Mouse (Mus musculus) liver, embryonic 11.5 days (tissue): ENCODE data around the gene Cib2. TPM values are rescaled to one million over a fixed set of nuclear protein-coding genes. Genes with fewer than 3 reads are reported as not detected.

Experiments used
- ATAC-seq: fragments of 200-750 bp; cut with Nextera tagmentation; replicated peaks from 2 replicates; pipeline ENCODE4 v1.8.0; 2017; ENCODE audit warnings: moderate number of reproducible peaks, mild to moderate bottlenecking, moderate TSS enrichment, moderate library complexity; ENCODE audit not compliant: low FRiP score
- DNase-seq: peaks from one replicate; pipeline ENCODE4 v3.0.0-alpha.2; 2017; ENCODE audit warnings: low spot score
- H3K27ac ChIP-seq: fragments of 300-500 bp; sonication (generic); 2 replicates; pipeline ENCODE4 v1.5.1; 2014; ENCODE audit warnings: mild to moderate bottlenecking, low read depth, low read length, control low read depth
- H3K27me3 ChIP-seq: fragments of 300-500 bp; sonication (generic); replicated peaks from 2 replicates; pipeline ENCODE4 v1.6.1; 2014; ENCODE audit warnings: low read length, mixed read lengths; ENCODE audit not compliant: control insufficient read depth, insufficient read depth
- H3K36me3 ChIP-seq: fragments of 300-500 bp; sonication (generic); 2 replicates; pipeline ENCODE4 v1.6.1; 2014; ENCODE audit warnings: mild to moderate bottlenecking, low read length, moderate library complexity, mixed read lengths; ENCODE audit not compliant: control insufficient read depth, insufficient read depth
- H3K4me1 ChIP-seq: fragments of 300-500 bp; sonication (generic); replicated peaks from 2 replicates; pipeline ENCODE4 v1.6.1; 2014; ENCODE audit warnings: low read length, mixed read lengths; ENCODE audit not compliant: control insufficient read depth, insufficient read depth
- H3K4me2 ChIP-seq: fragments of 300-500 bp; sonication (generic); 2 replicates; pipeline ENCODE4 v1.6.1; 2014; ENCODE audit warnings: mild to moderate bottlenecking, control low read depth, moderate library complexity
- H3K4me3 ChIP-seq: fragments of 300-500 bp; sonication (generic); 2 replicates; pipeline ENCODE4 v1.5.1; 2014; ENCODE audit warnings: low read depth, low read length, control low read depth
- H3K9ac ChIP-seq: fragments of 300-500 bp; sonication (generic); 2 replicates; pipeline ENCODE4 v1.6.1; 2014; ENCODE audit warnings: low read depth, low read length, control low read depth
- H3K9me3 ChIP-seq: fragments of 300-500 bp; sonication (generic); 2 replicates; pipeline ENCODE4 v1.6.1; 2016; ENCODE audit warnings: low read length, inconsistent platforms, mixed read lengths; ENCODE audit not compliant: control insufficient read depth
- WGBS: fragments of 180-500 bp; shearing (Covaris S2); extraction: QIAGEN DNeasy Blood & Tissue Kit; methylation state at CpG from one replicate; pipeline ENCODE4 v1.1.7; 2014; 5-methylcytosine and 5-hydroxymethylcytosine counted together
- polyA plus RNA-seq: library from polyadenylated mRNA; unstranded; fragments of >200 nt; fragmentation: Nextera tagmentation; extraction: Ambion mirVana; gene quantifications from 2 replicates; pipeline ENCODE4 v1.2.1, GENCODE M21; 2014

Gene Cib2
- polyA plus RNA-seq, 1 experiment from 2014 or later, result 5.3 TPM

DNA sequence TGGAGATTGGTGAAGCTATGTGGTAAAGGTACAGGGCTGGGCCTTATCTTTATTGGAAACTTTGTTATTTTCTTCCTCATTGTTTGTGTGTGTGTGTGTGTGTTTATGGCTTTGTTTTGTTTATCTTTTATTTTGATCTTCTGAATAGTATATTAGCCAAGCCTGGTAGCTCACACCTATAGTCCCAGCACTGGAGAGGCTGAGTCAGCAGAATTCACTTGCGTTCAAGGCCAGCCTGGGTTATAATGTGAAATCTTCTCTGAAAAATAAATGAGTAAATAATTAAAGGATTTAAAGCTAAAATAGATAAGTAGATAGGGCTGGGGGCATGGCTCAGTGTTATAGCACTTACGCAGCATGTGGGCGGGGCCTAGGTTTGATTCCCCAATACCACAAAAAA, 21.8 kb downstream of the Cib2 start:
- Histone ChIP-seq H3K9me3 (no peaks in the 10 kb centered on the region), H3K27me3 (no peaks in the 10 kb centered on the region), H3K36me3 (no peaks in the 10 kb centered on the region), H3K4me1 (no peaks in the 10 kb centered on the region), H3K4me2 (no peak overlapping the region), H3K27ac (no peak overlapping the region), H3K4me3 (no peak overlapping the region), H3K9ac (no peak overlapping the region)
- no peak for DNase-seq
- no peak for ATAC-seq
- WGBS, result 94% methylated on average over 3 of the region's 3 CpGs

DNA sequence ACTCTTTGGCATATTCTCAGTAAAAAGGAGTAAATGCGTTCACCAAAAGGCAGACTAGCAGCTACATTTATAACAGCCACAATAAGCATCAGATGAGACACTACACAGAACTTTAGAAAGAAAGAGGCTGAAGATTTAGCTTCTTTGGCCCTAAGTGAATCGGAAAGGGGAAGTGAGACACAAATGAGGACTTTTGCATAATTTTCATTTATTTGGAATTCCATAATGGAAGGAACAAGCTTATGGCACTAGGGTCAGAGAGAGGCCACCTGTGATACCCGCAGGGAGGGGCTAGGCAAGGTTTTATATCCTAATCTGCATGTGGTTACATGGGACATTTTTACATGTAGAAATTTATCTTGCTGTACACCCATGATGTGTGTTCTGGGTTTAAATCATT, 22.5 kb downstream of the Cib2 start:
- no peaks in the 10 kb centered on the region for H3K4me1 ChIP-seq
- H3K9ac ChIP-seq, result no peak overlapping the region
- H3K27me3 ChIP-seq, result no peaks in the 10 kb centered on the region
- no peak overlapping the region for H3K4me3 ChIP-seq
- H3K4me2 ChIP-seq, result no peak overlapping the region
- no peaks in the 10 kb centered on the region for H3K9me3 ChIP-seq
- H3K27ac ChIP-seq, result no peak overlapping the region
- 81% methylated on average over 3 of the region's 3 CpGs for WGBS
- H3K36me3 ChIP-seq, result no peaks in the 10 kb centered on the region
- ATAC-seq (no peak), DNase-seq (no peak)

DNA sequence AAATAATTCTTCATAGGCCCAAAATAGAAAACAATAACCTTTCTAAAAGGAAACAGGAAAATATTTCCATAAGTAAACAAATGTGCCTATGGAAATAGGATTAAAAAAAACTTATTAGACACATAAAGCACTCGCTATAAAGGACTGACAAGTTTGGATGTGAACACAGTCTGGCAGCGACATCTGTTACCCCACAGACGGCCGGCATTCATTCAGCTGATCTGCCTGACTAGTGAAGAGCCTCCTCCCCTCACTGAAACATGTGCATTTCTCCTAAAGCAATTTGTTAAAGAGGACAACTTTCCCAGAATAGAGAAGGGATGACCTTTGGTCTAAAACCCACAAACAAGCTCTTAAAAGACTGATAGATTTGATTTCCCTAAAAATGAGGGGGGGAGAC, 23.0 kb downstream of the Cib2 start:
- Histone ChIP-seq H3K27me3 (no peaks in the 10 kb centered on the region), H3K4me3 (no peak overlapping the region), H3K9ac (no peak overlapping the region), H3K36me3 (no peaks in the 10 kb centered on the region), H3K27ac (no peak overlapping the region), H3K9me3 (no peaks in the 10 kb centered on the region), H3K4me2 (no peak overlapping the region), H3K4me1 (no peaks in the 10 kb centered on the region)
- DNase-seq (no peak), ATAC-seq (no peak)
- 70% methylated on average over 4 of the region's 4 CpGs for WGBS

DNA sequence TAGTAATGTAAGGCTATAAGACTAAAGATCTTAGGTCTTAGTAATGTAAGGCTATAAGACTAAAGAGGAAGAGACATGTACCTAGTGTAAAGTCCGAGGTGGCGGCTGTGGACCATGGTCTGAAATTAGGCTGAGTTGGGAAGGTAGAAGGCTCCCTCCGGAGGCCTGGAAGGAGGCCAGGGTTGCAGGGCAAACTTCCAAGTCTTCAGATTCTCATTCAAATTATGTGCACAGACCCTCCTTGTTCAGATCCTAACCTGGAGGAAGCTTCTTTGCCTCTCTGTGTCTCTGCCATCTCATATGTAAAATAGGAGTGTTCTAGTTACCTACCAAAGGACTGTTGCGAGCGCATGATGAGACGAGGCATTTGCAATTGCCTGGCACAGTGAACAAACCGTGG, 23.8 kb downstream of the Cib2 start:
- Histone ChIP-seq H3K36me3 (no peaks in the 10 kb centered on the region), H3K4me2 (no peak overlapping the region), H3K27me3 (no peaks in the 10 kb centered on the region), H3K9ac (no peak overlapping the region), H3K4me3 (no peak overlapping the region), H3K4me1 (no peaks in the 10 kb centered on the region), H3K27ac (no peak overlapping the region), H3K9me3 (no peaks in the 10 kb centered on the region)
- 84% methylated on average over 7 of the region's 7 CpGs for WGBS
- DNase-seq (no peak), ATAC-seq (no peak)

DNA sequence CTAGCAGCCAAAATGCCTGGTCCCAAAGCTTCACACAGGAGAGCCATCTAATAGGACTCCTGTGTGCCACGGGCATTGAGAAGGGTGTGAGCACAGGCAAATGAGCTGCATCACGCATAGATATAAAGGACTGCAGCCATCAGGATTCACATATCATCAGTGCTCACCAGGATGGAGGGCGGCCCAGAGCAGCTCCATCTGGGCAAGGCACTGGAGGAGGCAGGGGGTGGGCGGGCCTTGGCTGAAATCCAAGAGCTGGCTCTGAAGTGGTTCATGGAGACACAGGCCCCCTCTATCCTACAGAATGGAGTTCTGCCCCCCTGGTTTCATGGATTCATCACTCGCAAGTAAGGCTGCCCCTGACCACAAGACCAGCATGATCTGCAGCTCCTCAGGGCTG, 26.0 kb downstream of the Cib2 start:
- no peaks in the 10 kb centered on the region for H3K9me3 ChIP-seq
- no peaks in the 10 kb centered on the region for H3K36me3 ChIP-seq
- H3K4me3 ChIP-seq, result no peak overlapping the region
- 74% methylated on average over 5 of the region's 5 CpGs for WGBS
- DNase-seq (no peak), ATAC-seq (no peak)
- H3K4me2 ChIP-seq, result no peak overlapping the region
- no peak overlapping the region for H3K27ac ChIP-seq
- H3K4me1 ChIP-seq, result no peaks in the 10 kb centered on the region
- no peak overlapping the region for H3K9ac ChIP-seq
- no peaks in the 10 kb centered on the region for H3K27me3 ChIP-seq

DNA sequence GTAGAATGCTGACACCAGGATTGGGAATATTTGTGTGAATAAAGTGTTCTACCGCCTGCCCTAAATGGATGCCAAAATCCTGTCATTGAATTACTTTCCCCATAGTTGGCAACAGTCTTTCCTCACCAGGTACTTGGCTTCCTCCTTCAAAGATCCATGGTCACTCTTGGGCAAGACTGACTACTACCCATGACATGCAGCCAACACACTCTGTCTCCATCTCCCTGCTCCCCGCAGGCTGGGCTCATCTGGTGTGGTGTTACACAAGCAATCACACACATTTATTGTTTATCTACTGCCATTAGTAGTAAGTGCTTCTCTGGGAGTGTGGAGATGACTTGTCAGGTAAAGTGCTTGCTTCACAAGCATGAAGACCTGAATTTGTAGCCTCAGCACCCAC, 27.1 kb downstream of the Cib2 start:
- Histone ChIP-seq H3K4me1 (no peaks in the 10 kb centered on the region), H3K9me3 (no peaks in the 10 kb centered on the region), H3K27ac (no peak overlapping the region), H3K4me3 (no peak overlapping the region), H3K9ac (no peak overlapping the region), H3K4me2 (no peak overlapping the region), H3K27me3 (no peaks in the 10 kb centered on the region), H3K36me3 (no peaks in the 10 kb centered on the region)
- no peak for ATAC-seq
- DNase-seq, result no peak
- WGBS, result 86% methylated on average over 2 of the region's 2 CpGs

DNA sequence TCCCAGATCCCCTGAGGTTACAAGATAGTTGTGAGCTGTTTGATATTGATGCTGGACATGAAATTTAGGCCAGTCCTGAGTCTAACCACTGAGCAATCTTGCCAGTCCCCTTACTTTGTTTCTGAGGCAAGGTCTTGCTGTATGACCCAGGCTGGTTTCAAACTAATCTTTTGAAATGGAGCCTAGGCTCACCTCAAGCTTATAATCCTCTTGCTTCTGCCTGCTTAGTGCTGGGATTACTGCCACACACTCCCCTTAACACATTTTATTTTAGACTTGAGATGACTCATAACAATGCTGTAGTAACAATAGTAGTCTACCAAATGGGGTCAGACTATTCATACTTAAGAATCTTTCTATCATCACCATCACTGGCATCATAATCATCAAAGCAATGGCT, 28.6 kb downstream of the Cib2 start:
- DNase-seq, result no peak
- H3K4me1 ChIP-seq, result no peaks in the 10 kb centered on the region
- H3K4me3 ChIP-seq, result no peak overlapping the region
- no peaks in the 10 kb centered on the region for H3K36me3 ChIP-seq
- H3K4me2 ChIP-seq, result no peak overlapping the region
- H3K9ac ChIP-seq, result no peak overlapping the region
- no peaks in the 10 kb centered on the region for H3K9me3 ChIP-seq
- no peaks in the 10 kb centered on the region for H3K27me3 ChIP-seq
- H3K27ac ChIP-seq, result no peak overlapping the region
- ATAC-seq, result no peak

DNA sequence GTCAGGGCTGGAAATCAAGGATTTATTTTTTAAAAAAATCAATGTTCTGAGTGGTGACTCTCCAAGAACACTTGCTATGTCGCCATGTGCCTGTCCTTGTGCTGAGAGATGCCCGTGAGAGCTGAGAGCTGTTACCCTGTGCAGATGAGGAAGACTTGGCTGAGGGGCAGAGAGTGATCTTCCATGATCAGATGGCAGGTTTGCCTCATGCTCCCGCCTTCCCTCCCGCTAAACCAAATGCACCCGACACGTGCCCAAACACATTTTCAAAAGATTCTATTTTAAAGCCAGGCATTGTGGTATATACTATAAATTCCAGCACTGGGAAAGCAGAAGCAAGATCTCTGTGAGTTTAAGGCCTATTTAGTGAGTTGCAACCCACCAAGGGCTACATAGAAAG, 29.2 kb downstream of the Cib2 start:
- no peak for ATAC-seq
- 71% methylated on average over 6 of the region's 6 CpGs for WGBS

DNA sequence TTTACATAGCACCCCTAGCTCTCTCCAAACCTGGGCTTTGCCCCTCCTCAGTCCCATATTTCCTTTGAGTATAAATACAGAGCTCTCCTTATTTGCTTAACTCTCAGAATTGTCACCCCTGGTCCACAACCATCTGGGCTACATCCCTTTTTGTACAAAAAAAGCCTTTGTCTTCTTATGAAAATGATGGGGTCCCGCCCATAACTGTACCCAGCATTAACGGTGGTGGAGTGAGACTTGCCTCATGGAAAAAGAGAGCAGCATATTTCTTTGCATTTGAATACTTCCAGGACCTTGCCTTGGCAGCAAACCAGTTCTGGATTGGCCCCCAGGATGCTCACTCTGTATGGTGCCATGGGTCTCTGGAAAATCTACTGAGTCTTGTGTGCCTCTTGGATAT, 30.1 kb downstream of the Cib2 start:
- no peak overlapping the region for H3K9ac ChIP-seq
- H3K4me1 ChIP-seq, result no peaks in the 10 kb centered on the region
- H3K27me3 ChIP-seq, result no peaks in the 10 kb centered on the region
- H3K36me3 ChIP-seq, result no peaks in the 10 kb centered on the region
- no peaks in the 10 kb centered on the region for H3K9me3 ChIP-seq
- ATAC-seq, result no peak
- H3K4me2 ChIP-seq, result no peak overlapping the region
- DNase-seq, result no peak
- H3K4me3 ChIP-seq, result no peak overlapping the region
- H3K27ac ChIP-seq, result no peak overlapping the region
- 87% methylated on average over 2 of the region's 2 CpGs for WGBS

More for the DNA sequence above, 29.2 kb downstream of the Cib2 start:
- Histone ChIP-seq H3K9ac (no peak overlapping the region), H3K9me3 (no peaks in the 10 kb centered on the region), H3K4me3 (no peak overlapping the region), H3K27ac (no peak overlapping the region), H3K4me2 (no peak overlapping the region), H3K36me3 (no peaks in the 10 kb centered on the region), H3K27me3 (no peaks in the 10 kb centered on the region), H3K4me1 (no peaks in the 10 kb centered on the region)
- no peak for DNase-seq
